Mouse (Mus musculus): ENCODE measurements around the gene Pwwp2b. TPM values are rescaled to one million over a fixed set of nuclear protein-coding genes. Genes with fewer than 3 reads are reported as not detected.

The Pwwp2b gene
- polyA plus RNA-seq (2011; ENCODE audit: insufficient read depth, insufficient read length, low replicate concordance, missing spikeins) = 1.6 and 5.6 TPM in 2 replicates

DNA sequence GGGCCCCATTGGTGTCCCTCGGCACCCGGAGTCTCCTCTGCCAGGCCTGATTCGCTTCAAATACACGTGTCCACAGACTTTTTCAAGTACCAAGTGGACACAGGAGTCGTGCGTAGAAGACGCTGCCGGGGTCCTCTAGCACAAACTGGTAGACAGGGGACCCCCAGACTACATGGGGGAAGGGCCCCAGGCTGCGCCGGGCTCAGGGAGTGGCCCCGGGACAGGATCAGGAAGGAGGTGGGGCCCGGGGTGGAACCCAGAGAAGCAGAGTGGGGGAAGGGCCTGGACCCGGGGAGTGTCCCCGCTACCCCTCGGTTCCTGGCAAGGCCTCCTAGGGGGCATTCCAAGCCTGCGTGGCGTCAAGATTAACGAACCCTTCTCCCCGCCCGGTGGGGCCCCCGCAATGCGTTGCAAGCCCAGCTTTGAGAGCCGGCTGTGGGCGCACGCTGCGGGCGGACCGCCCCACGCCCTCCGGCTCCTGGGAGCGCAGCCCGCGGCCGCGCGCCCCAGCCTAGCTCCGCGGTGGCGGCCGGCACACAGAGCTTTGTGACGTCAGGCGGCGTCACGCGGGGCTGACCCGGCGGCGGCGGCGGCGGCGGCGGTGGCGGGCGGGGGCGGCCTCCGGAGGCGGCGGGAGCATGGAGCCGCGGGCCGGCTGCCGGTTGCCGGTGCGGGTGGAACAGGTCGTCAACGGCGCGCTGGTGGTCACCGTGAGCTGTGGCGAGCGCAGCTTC, at the start of gene Pwwp2b:
Gene Pwwp2b, plus strand, starts transcription at position 602 of the 734 bp plus-strand sequence.
- H3K4me1 ChIP-seq (ENCODE audit: control insufficient read depth, insufficient read depth, low read length) = no peaks in the 10 kb centered on the region
- H3K4me3 ChIP-seq (replicated peaks; ENCODE audit: control insufficient read depth, low read depth, low read length) = peak within 1 kb of the TSS; percentile 82
- no peak for TF ChIP-seq CTCF (IDR thresholded peaks at IDR 0.05; ENCODE audit: control insufficient read depth, insufficient read depth, low read length)
- peak; percentile 39; the same call in 1 of the 2 replicates for TF ChIP-seq POLR2A (IDR thresholded peaks at IDR 0.05; ENCODE audit: borderline replicate concordance, control insufficient read depth, low read depth, low read length)
- H3K27ac ChIP-seq (ENCODE audit: control insufficient read depth, insufficient read depth, low read depth, low read length, poor library complexity) = peak within 1 kb of the TSS; percentile 87
- WGBS = under 1% methylated on average over 71 of the region's 72 CpGs

DNA sequence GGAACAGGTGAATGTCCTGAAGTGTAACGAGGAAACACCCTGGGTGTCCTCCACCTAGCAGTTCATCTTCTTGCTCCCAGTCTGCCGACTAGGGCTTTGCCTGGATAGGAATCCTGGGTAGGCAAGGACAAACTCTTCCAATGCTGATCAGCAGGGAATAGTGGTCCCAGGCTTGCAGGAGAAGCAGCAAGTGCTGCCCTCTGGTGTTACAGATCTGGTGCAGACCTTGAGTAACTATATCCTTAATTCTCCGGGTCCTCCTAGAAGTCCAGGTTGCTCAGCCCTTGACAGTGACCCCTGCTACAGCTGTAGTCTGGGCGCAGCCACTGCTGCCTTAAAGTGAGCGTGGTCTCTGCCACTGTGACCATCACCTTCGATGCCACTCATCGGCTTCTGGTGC, 48.2 kb upstream of the Pwwp2b start:
- 32% methylated on average over 7 of the region's 7 CpGs for WGBS
- TF ChIP-seq POLR2A (IDR thresholded peaks at IDR 0.05; ENCODE audit: borderline replicate concordance, control insufficient read depth, low read depth, low read length) (no peak), CTCF (IDR thresholded peaks at IDR 0.05; ENCODE audit: control insufficient read depth, insufficient read depth, low read length) (peak; percentile 33; the same call in 1 of the 2 replicates)
- Histone ChIP-seq H3K27ac (ENCODE audit: control insufficient read depth, insufficient read depth, low read depth, low read length, poor library complexity) (no peak overlapping the region), H3K4me3 (replicated peaks; ENCODE audit: control insufficient read depth, low read depth, low read length) (no peak overlapping the region), H3K4me1 (ENCODE audit: control insufficient read depth, insufficient read depth, low read length) (no peaks in the 10 kb centered on the region)

DNA sequence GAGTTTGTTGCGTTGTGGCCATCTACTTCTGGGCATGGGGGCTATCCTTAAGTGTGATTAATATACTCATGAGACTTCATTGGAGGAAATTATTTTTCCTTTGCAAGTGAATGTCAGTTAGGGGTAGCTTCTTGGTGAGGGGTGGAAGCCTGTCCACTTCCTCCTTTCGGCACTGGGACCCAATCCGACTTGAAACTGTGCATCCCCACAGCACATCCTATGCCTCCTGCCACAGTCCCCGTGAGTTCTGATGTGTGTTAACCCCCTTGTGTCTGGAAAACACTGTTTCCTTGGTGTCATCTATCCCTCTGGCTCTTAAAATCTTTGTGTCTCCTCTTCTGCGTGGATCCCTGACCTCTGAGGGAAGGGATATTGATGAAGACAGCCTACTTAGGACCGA, 47.1 kb upstream of the Pwwp2b start:
- no peak overlapping the region for H3K4me3 ChIP-seq (replicated peaks; ENCODE audit: control insufficient read depth, low read depth, low read length)
- no peak overlapping the region for H3K27ac ChIP-seq (ENCODE audit: control insufficient read depth, insufficient read depth, low read depth, low read length, poor library complexity)
- H3K4me1 ChIP-seq (ENCODE audit: control insufficient read depth, insufficient read depth, low read length) = no peaks in the 10 kb centered on the region
- TF ChIP-seq CTCF (IDR thresholded peaks at IDR 0.05; ENCODE audit: control insufficient read depth, insufficient read depth, low read length) (no peak), POLR2A (IDR thresholded peaks at IDR 0.05; ENCODE audit: borderline replicate concordance, control insufficient read depth, low read depth, low read length) (no peak)
- whole genome bisulfite sequencing = 29% methylated on average over 6 of the region's 6 CpGs

DNA sequence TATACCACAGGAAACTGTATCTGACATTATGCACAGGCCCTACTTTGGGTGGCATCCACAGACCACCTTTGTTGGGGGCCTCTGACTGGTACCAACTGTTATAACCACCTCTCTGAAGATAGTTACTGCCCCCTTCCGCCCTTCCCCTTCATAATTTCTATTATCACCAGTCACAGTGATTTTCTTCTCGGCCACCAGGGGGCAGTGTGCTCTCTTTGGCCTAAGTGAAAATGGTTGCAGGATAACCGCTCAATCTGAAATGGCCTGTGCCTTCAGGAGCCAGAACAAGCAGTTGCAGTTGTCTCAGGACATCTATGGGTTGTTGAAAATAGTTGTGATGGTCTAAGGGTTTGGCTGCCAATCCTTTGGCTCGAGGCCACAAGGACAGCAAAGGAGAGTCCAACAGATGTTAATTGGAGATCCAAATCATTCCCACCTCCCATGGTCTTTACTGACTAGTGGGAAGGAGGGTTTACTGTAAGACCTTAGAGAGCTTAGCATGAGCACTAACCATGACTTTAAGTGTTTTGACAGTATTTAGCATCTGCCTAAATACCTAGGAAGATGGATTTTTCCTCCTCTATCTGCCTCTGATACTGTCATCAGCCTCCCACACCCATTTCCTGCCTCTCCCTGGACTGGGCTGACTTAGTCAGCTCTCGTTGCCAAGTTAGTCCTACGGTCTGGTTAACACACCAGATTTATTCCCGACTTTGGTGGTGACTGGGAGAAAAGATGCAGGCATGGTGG, 40.1 kb upstream of the Pwwp2b start:
- TF ChIP-seq POLR2A (IDR thresholded peaks at IDR 0.05; ENCODE audit: borderline replicate concordance, control insufficient read depth, low read depth, low read length) (no peak), CTCF (IDR thresholded peaks at IDR 0.05; ENCODE audit: control insufficient read depth, insufficient read depth, low read length) (peak; percentile 74)
- H3K4me3 ChIP-seq (replicated peaks; ENCODE audit: control insufficient read depth, low read depth, low read length) = no peak overlapping the region
- H3K27ac ChIP-seq (ENCODE audit: control insufficient read depth, insufficient read depth, low read depth, low read length, poor library complexity) = no peak overlapping the region
- WGBS = 11% methylated on average over 7 of the region's 7 CpGs
- H3K4me1 ChIP-seq (ENCODE audit: control insufficient read depth, insufficient read depth, low read length) = no peaks in the 10 kb centered on the region

DNA sequence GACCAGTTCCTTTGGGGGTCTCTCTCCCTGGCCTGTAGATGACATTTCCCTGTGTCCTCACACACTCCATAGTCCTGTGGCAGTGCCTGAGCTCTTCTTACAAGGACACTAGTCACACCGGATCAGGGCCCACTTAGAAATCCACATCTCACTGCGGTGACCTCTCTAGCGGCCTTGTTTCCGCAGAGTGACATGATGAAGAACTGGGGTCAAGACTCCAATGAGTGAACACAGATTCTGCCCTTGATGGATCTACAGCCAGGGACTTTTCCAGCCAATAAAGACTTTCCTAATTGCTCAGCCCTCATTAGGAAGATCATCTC, 39.5 kb upstream of the Pwwp2b start:
- no peak overlapping the region for H3K4me3 ChIP-seq (replicated peaks; ENCODE audit: control insufficient read depth, low read depth, low read length)
- H3K27ac ChIP-seq (ENCODE audit: control insufficient read depth, insufficient read depth, low read depth, low read length, poor library complexity) = no peak overlapping the region
- WGBS = 87% methylated on average over 4 of the region's 4 CpGs
- TF ChIP-seq CTCF (IDR thresholded peaks at IDR 0.05; ENCODE audit: control insufficient read depth, insufficient read depth, low read length) (no peak), POLR2A (IDR thresholded peaks at IDR 0.05; ENCODE audit: borderline replicate concordance, control insufficient read depth, low read depth, low read length) (no peak)
- H3K4me1 ChIP-seq (ENCODE audit: control insufficient read depth, insufficient read depth, low read length) = no peaks in the 10 kb centered on the region

DNA sequence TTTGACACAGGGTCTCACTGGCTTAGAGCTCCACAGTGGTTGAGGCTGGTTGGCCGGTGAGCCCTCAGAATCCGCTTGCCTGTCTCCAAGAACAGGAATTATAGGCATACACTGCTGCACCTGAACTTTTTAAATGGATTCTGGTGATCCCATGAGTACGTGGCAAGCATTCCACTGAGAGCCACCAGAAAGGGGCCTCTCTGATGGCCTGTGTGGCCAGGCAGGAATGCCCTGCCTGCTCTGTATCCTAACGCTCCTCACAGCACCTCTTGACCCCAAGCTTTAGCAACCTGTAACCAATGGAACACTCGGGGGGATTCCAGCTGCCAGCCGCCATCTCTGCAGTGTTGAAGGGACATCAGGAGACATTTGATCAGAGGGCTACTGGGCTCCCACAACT, 36.5 kb upstream of the Pwwp2b start:
- WGBS = 89% methylated on average over 6 of the region's 6 CpGs
- no peak overlapping the region for H3K4me3 ChIP-seq (replicated peaks; ENCODE audit: control insufficient read depth, low read depth, low read length)
- no peak overlapping the region for H3K27ac ChIP-seq (ENCODE audit: control insufficient read depth, insufficient read depth, low read depth, low read length, poor library complexity)
- H3K4me1 ChIP-seq (ENCODE audit: control insufficient read depth, insufficient read depth, low read length) = no peaks in the 10 kb centered on the region
- TF ChIP-seq POLR2A (IDR thresholded peaks at IDR 0.05; ENCODE audit: borderline replicate concordance, control insufficient read depth, low read depth, low read length) (no peak), CTCF (IDR thresholded peaks at IDR 0.05; ENCODE audit: control insufficient read depth, insufficient read depth, low read length) (no peak)

DNA sequence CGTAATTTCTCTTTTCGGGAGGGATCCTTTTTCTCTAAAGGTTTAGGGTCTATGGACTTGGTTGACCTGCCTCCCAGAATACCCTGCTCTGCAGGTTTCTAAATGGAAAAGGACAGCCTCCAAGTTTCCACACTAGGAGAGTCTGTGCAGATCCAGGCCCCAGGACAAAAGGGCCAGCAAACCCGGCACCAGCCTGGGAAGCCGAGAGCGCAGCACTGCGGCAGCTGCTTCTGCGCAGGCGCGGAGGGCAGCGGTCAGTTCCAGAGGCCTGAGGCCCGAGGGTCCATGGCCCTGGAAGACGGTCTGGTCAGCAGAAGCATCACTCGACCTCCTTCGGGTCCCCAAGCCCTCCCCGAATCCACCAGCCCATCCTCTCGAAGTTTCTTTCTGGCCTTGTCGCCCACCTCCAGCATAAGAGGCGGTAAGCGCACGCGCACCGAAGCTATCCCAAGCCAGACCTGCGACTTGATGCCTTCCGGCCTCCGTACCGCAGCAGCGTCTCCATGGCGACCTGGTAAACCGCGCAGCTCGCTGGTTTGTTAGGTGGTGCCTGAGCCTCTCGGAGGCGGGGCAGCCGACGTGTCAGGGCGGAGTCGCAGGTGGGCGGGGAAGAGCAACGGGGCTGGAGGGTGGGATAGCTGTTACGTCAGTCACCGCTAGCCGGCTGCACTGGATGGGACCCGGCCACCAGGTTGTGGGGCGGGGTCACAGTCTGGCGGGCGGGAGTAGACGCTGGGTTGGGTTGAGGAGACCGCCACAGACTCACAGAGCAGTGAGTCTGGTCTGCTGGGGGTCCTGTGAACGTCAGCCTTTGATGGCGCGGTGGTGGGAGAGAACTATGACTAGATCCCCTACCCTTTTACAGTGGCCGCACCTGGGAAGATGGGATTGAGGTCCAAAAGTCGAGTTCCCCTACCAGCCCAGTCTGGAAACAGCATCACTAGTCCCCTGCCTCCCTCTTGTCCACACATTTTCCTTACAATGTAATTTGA, 35.2 kb upstream of the Pwwp2b start, which contains the start of the genes Lrrc27 and Stk32c:
Gene Lrrc27, plus strand, starts transcription at position 235 of the 992 bp plus-strand sequence.
Gene Stk32c, minus strand, starts transcription at position 554 of the 992 bp plus-strand sequence.
- TF ChIP-seq CTCF (IDR thresholded peaks at IDR 0.05; ENCODE audit: control insufficient read depth, insufficient read depth, low read length) = peak; percentile 9; the same call in 1 of the 2 replicates
- TF ChIP-seq POLR2A (IDR thresholded peaks at IDR 0.05; ENCODE audit: borderline replicate concordance, control insufficient read depth, low read depth, low read length) = peak; percentile 62; the same call in 1 of the 2 replicates
- peak within 1 kb of the TSS; percentile 90 for H3K4me3 ChIP-seq (replicated peaks; ENCODE audit: control insufficient read depth, low read depth, low read length)
- no peaks in the 10 kb centered on the region for H3K4me1 ChIP-seq (ENCODE audit: control insufficient read depth, insufficient read depth, low read length)
- 1% methylated on average over 53 of the region's 53 CpGs for WGBS
- H3K27ac ChIP-seq (ENCODE audit: control insufficient read depth, insufficient read depth, low read depth, low read length, poor library complexity) = peak within 1 kb of the TSS; percentile 62

Data from bone marrow, adult 2 months (tissue).